Mouse (Mus musculus) kidney, adult 2 months (tissue): ENCODE measurements around the gene Muc20. TPM values are rescaled to one million over a fixed set of nuclear protein-coding genes. Genes with fewer than 3 reads are reported as not detected.

Experiments
- DNase-seq: peaks from one replicate; pipeline ENCODE4 v3.0.0; 2021
- H3K27ac ChIP-seq: fragments of 200-500 bp; 2 replicates; pipeline ENCODE4 v1.5.1; 2012; ENCODE audit warnings: low read depth, low read length, control low read depth, inconsistent platforms; ENCODE audit not compliant: insufficient read depth
- H3K27me3 ChIP-seq: fragments of 200-500 bp; replicated peaks from 2 replicates; pipeline ENCODE4 v1.6.1; 2012; ENCODE audit warnings: mild to moderate bottlenecking, moderate library complexity, low read length, inconsistent platforms; ENCODE audit not compliant: control insufficient read depth, insufficient read depth
- H3K36me3 ChIP-seq: fragments of 200-500 bp; 2 replicates; pipeline ENCODE4 v1.6.1; 2012; ENCODE audit warnings: mild to moderate bottlenecking, moderate library complexity, low read length, inconsistent platforms; ENCODE audit not compliant: control insufficient read depth, insufficient read depth
- H3K4me1 ChIP-seq: fragments of 200-500 bp; 2 replicates; pipeline ENCODE4 v1.6.1; 2011; ENCODE audit warnings: low read length; ENCODE audit not compliant: control insufficient read depth, insufficient read depth
- H3K4me3 ChIP-seq: fragments of 200-500 bp; 2 replicates; pipeline ENCODE4 v1.5.1; 2011; ENCODE audit warnings: mild to moderate bottlenecking, low read depth, low read length, control low read depth; ENCODE audit not compliant: insufficient read depth
- CTCF ChIP-seq: fragments of 200-500 bp; conservative IDR thresholded peaks from 2 replicates; pipeline ENCODE4 v1.5.1; 2011; ENCODE audit warnings: low read depth, mild to moderate bottlenecking, control low read depth, low read length, moderate library complexity, mixed read lengths; ENCODE audit not compliant: insufficient read depth, insufficient read length
- POLR2A ChIP-seq: fragments of 200-500 bp; IDR thresholded peaks from one replicate; pipeline ENCODE4 v1.6.1; 2011; ENCODE audit warnings: low read depth, low read length, control low read depth
- WGBS: fragments of 180-500 bp; shearing (Covaris S2); methylation state at CpG from one replicate; pipeline ENCODE4 v1.1.7; 2018; 5-methylcytosine and 5-hydroxymethylcytosine counted together
- polyA plus RNA-seq: library from polyadenylated mRNA; depleted of rRNA; stranded (reverse); fragments of >200 nt; gene quantifications from 2 replicates; pipeline ENCODE4 v1.2.3, GENCODE M21; 2012

The Muc20 gene
- polyA plus RNA-seq, 1 experiment, result 41.8 TPM

DNA sequence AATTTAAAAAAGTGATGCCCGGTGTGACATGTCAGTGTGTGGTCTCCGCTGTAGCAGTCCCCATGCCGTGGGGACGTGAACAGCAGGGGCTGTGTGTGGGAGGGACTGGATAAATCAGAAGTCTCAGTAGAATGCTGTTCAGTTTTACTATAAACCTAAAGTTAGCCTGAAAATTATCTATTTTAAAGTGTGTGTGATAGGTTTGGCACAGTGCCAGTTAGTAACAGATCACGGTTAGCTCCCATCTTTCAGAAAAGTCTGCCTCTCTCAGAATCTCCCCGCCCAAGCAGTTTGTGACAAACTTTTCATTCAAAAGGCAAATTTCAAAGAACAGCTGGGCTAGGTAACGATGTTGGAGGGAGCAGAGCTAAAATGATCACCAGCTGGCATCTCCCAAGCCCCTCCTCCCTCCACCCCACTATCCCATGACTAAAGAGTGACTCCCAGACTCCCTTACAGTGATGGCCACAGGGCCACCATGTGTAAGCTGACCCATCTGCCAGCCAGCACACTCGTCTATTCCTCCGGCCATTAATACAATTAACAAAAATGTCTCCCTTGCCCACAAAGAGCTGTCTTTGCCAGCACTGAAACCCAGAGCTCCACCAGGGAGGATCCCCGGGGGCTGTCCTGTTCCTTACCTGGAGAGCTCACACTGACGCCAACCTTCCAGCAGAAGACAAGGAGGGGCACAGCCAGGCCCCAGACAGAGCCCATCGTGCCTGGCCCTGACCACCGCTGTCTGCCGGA is 384 bp downstream of the Muc20 start:
- WGBS, result 60% methylated on average over 14 of the region's 14 CpGs
- H3K4me3 ChIP-seq, result no peak overlapping the region

DNA sequence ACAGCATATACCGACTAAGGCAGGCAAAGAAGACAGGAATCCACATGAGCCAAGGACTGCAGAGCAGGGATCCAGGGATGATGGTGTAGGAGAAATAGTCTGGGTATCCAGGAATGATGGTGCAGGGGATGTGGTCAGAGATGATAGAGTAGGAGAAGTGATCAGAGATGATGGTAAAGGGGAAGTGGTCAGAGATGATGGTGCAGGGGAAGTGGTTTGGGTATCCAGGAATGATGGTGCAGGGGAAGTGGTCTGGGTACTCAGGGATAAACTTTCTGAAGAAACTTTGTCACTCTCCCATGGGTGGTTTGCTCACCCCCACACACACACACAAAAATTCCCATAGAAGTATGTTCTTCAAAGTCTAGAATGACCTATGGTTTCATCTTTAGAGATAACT is 2.1 kb downstream of the Muc20 start:
- H3K27ac ChIP-seq, result no peak overlapping the region
- H3K4me3 ChIP-seq, result no peak overlapping the region
- WGBS, result 93% methylated on average over 1 of the region's 1 CpGs
- TF ChIP-seq POLR2A (no peak), CTCF (no peak)
- DNase-seq, result no peak
- H3K36me3 ChIP-seq, result no peaks in the 10 kb centered on the region
- no peaks in the 10 kb centered on the region for H3K27me3 ChIP-seq
- H3K4me1 ChIP-seq, result no peaks in the 10 kb centered on the region

More for the DNA sequence above, 384 bp downstream of the Muc20 start:
- Histone ChIP-seq H3K36me3 (no peaks in the 10 kb centered on the region), H3K27me3 (no peaks in the 10 kb centered on the region), H3K4me1 (no peaks in the 10 kb centered on the region), H3K27ac (no peak overlapping the region)
- TF ChIP-seq CTCF (no peak), POLR2A (no peak)
- no peak for DNase-seq

DNA sequence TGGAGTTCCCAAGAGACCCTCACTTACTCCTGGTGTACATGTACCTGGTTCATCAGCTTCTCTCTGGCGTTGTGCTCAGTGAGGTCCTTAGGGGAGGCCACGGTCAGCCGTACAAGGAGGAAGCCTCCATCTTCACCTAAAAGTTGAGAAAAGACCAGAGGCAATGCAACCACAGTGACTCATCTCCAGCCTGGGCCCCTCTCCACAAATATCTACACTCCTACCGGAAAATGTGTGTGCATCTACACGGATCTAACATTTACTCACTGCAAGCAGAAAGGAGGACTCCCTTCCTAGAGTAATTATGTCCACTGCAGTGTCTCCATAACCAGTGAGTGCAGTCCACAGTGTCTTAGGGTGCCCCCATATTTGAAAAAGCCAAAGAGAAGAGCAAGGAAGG is 7.2 kb downstream of the Muc20 start:
- WGBS, result 93% methylated on average over 5 of the region's 5 CpGs
- no peaks in the 10 kb centered on the region for H3K36me3 ChIP-seq
- H3K27ac ChIP-seq, result no peak overlapping the region
- no peak overlapping the region for H3K4me3 ChIP-seq
- TF ChIP-seq POLR2A, result no peak
- TF ChIP-seq CTCF, result no peak
- no peak for DNase-seq
- H3K27me3 ChIP-seq, result no peaks in the 10 kb centered on the region
- H3K4me1 ChIP-seq, result no peaks in the 10 kb centered on the region

DNA sequence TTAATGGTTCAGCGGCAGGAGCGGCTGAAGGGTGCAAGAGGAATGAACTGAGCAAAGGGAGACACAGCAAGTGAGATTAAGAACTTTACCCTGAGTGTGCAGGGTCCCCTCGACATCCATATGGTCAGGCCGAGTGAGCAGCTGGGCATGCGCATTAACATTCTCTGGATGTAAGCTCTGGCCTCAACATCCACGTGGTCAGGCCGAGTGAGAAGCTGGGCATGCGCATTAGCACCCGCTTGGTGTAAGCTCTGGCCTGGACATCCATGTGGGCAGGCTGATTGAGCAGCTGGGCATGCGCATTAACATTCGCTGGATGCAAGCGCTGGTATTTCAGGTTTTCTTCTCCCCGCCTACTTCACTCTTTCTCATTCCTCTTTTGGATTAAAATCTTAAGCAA is 12.4 kb downstream of the Muc20 start:
- no peak overlapping the region for H3K4me3 ChIP-seq
- H3K4me1 ChIP-seq, result no peaks in the 10 kb centered on the region
- 78% methylated on average over 13 of the region's 13 CpGs for WGBS
- H3K36me3 ChIP-seq, result no peaks in the 10 kb centered on the region
- H3K27ac ChIP-seq, result no peak overlapping the region
- DNase-seq, result no peak
- TF ChIP-seq POLR2A (no peak), CTCF (no peak)
- H3K27me3 ChIP-seq, result no peaks in the 10 kb centered on the region

DNA sequence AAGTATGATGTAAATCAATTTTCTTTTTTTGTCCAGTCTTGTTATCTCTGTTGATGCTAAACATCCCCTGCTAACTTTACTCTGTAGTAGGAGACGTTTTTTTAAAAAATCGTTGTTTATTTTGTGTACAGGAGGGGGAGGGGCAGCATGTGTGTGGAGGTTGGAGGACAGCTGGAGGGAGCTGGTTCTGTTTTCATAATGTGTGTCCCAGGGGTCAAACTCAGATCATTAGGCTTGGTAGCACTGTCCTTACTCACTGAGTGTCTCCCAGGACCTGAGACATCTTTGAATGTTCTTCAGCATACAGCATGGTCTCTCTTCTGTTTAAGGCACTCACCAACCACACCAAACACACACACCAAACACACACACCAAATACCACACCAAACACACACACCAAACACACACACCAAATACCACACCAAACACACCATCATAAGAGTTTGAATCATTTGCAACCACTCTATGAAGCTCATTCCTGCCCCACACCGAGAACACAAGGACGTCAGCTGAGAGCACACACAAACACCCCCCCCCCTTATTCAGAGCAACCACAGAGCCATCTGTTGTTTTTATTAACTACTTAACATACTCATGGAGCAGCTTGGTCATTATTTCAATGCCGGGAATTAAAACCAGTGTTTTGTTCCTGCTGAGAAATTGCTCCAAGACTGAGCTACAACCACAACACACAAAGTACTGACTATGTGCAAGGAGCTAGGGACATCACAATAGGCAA is 13.7 kb downstream of the Muc20 start:
- no peak for DNase-seq
- Histone ChIP-seq H3K36me3 (no peaks in the 10 kb centered on the region), H3K4me3 (no peak overlapping the region), H3K4me1 (no peaks in the 10 kb centered on the region), H3K27me3 (no peaks in the 10 kb centered on the region), H3K27ac (no peak overlapping the region)
- TF ChIP-seq POLR2A (no peak), CTCF (no peak)
- WGBS, result 51% methylated on average over 5 of the region's 5 CpGs

DNA sequence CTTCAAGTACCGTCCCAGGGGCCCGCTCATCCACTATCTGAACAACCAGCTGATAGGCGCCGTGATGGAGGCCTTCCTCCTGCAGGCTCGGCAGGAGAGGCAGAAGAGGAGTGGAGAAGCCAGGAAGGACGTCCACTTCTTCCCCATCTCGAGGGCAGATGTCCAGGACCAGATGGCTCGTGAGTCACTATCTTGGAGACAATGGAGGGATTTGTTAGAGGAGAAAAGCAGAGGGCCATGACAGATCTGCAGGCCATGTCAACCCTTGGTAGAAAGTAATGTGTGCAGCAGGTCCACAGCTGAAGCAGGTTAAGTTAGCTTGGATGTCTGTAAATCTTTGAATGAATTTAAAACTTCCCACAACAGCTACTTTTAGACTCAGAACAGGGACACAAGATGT is 18.3 kb downstream of the Muc20 start:
- no peak for DNase-seq
- no peaks in the 10 kb centered on the region for H3K36me3 ChIP-seq
- no peak overlapping the region for H3K4me3 ChIP-seq
- no peak overlapping the region for H3K27ac ChIP-seq
- H3K4me1 ChIP-seq, result no peaks in the 10 kb centered on the region
- WGBS, result 82% methylated on average over 8 of the region's 8 CpGs
- no peaks in the 10 kb centered on the region for H3K27me3 ChIP-seq
- TF ChIP-seq POLR2A (no peak), CTCF (no peak)

DNA sequence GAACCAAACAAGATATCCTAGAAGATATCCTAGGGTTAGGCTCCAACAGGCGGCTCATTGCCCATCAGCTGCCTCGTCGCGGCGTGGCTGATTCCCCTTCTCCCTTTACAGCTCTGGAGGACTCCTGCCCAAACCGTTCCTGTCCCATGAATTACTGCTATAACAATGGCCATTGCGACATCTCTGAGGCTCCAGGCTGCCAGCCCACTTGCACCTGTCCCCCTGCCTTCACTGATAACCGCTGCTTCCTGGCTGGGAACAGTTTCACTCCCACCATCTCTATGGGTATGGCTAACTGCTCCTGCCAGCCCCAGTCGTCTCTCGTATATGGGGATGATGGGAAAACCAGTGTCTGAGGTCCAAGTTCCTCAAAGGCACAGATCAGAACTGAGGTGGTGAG is 20.6 kb downstream of the Muc20 start:
- no peak for TF ChIP-seq POLR2A
- TF ChIP-seq CTCF, result no peak
- WGBS, result 59% methylated on average over 10 of the region's 10 CpGs
- DNase-seq, result no peak
- H3K36me3 ChIP-seq, result no peaks in the 10 kb centered on the region
- H3K4me3 ChIP-seq, result no peak overlapping the region
- no peaks in the 10 kb centered on the region for H3K4me1 ChIP-seq
- no peak overlapping the region for H3K27ac ChIP-seq
- no peaks in the 10 kb centered on the region for H3K27me3 ChIP-seq

DNA sequence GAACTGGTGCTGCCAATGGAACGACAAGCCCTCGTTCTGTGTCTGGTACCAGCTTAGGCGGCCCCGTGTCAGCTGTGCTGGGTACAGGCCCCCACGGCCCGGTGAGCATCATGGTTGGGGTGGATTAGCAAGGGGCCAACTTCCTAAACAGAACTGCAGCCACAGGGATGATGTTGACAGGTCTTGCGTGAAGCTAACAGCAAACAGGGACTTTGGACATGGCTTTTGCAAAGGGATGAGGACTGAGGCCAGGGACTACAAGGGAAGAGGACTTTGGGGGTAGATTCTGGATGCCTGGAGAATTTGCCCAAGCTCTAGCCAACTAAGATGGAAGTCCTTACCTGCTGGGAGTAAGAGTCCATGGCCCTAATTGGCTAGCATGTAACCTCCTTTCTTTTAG is 30.3 kb downstream of the Muc20 start:
- no peaks in the 10 kb centered on the region for H3K27me3 ChIP-seq
- no peak for TF ChIP-seq POLR2A
- no peak for TF ChIP-seq CTCF
- no peaks in the 10 kb centered on the region for H3K4me1 ChIP-seq
- WGBS, result 95% methylated on average over 7 of the region's 7 CpGs
- no peak overlapping the region for H3K4me3 ChIP-seq
- no peak for DNase-seq
- no peak overlapping the region for H3K27ac ChIP-seq
- no peaks in the 10 kb centered on the region for H3K36me3 ChIP-seq
